Mouse (Mus musculus) embryo, embryonic 11 days (tissue): ENCODE data around the gene Sec24b.

ENCODE experiments used
- DNase-seq: peaks from one replicate; pipeline ENCODE4 v3.0.0-alpha.2; 2015

Gene Sec24b

GRCm38 (mm10) chr3:130061281-130061680 lies at the start of gene Sec24b:
Sec24b (minus strand) TSS chr3:130061553.
- DNase-seq = peak; percentile 60

GRCm38 (mm10) chr3:130104471-130104870 lies 43.1 kb upstream of the Sec24b start:
- DNase-seq = no peak

GRCm38 (mm10) chr3:130103486-130103885 lies 42.1 kb upstream of the Sec24b start:
- DNase-seq = no peak

GRCm38 (mm10) chr3:130095160-130095781 lies 33.9 kb upstream of the Sec24b start:
- DNase-seq = peak; percentile 70

GRCm38 (mm10) chr3:130094125-130094704 lies 32.9 kb upstream of the Sec24b start:
- no peak for DNase-seq

- no peak for DNase-seq
These were observed 29.1 kb upstream of the Sec24b start for GRCm38 (mm10) chr3:130090460-130090859.

GRCm38 (mm10) chr3:130088654-130089053 lies 27.3 kb upstream of the Sec24b start:
- DNase-seq = no peak

GRCm38 (mm10) chr3:130087466-130087865 lies 26.1 kb upstream of the Sec24b start:
- no peak for DNase-seq

GRCm38 (mm10) chr3:130086372-130087080 lies 25.2 kb upstream of the Sec24b start:
- no peak for DNase-seq

GRCm38 (mm10) chr3:130083312-130083711 lies 22.0 kb upstream of the Sec24b start:
- no peak for DNase-seq

- DNase-seq = no peak
These were observed 19.3 kb upstream of the Sec24b start for GRCm38 (mm10) chr3:130080666-130081065.

- DNase-seq = peak; percentile 82
These were observed 18.4 kb upstream of the Sec24b start for GRCm38 (mm10) chr3:130079794-130080193.

- DNase-seq = no peak
These were observed 15.9 kb upstream of the Sec24b start for GRCm38 (mm10) chr3:130077291-130077690.

- no peak for DNase-seq
These were observed 14.4 kb upstream of the Sec24b start for GRCm38 (mm10) chr3:130075746-130076145.

GRCm38 (mm10) chr3:130073085-130073484 lies 11.7 kb upstream of the Sec24b start:
- DNase-seq = peak; percentile 35

- no peak for DNase-seq
These were observed 10.6 kb upstream of the Sec24b start for GRCm38 (mm10) chr3:130071918-130072317.

- peak; percentile 92 for DNase-seq
These were observed 840 bp downstream of the Sec24b start for GRCm38 (mm10) chr3:130060396-130061029.

- DNase-seq = peak; percentile 65
These were observed 1.5 kb downstream of the Sec24b start for GRCm38 (mm10) chr3:130059805-130060395.

- DNase-seq = no peak
These were observed 2.9 kb downstream of the Sec24b start for GRCm38 (mm10) chr3:130058488-130058887.

GRCm38 (mm10) chr3:130057569-130058345 lies 3.6 kb downstream of the Sec24b start:
- no peak for DNase-seq

- no peak for DNase-seq
These were observed 5.7 kb downstream of the Sec24b start for GRCm38 (mm10) chr3:130055416-130056385.
